Mouse (Mus musculus) thymus, adult 2 months (tissue): ENCODE data around the gene Zfp68. TPM values are rescaled to one million over a fixed set of nuclear protein-coding genes. Genes with fewer than 3 reads are reported as not detected.
A peak's percentile ranks its signal among the peaks of the same experiment; 100 is the strongest.

Experiments
- DNase-seq: peaks from one replicate; pipeline ENCODE4 v3.0.0; 2021
- H3K27ac ChIP-seq: fragments of 200-500 bp; 2 replicates; pipeline ENCODE4 v1.5.1; 2012; ENCODE audit warnings: low read length, control low read depth; ENCODE audit not compliant: control insufficient read depth, insufficient read depth
- H3K27me3 ChIP-seq: fragments of 200-500 bp; 2 replicates; pipeline ENCODE4 v1.6.1; 2012; ENCODE audit warnings: mild to moderate bottlenecking, low read length, moderate library complexity, mixed read lengths; ENCODE audit not compliant: control insufficient read depth, insufficient read depth
- H3K36me3 ChIP-seq: fragments of 200-500 bp; 2 replicates; pipeline ENCODE4 v1.6.1; 2012; ENCODE audit warnings: mild to moderate bottlenecking, low read length, moderate library complexity; ENCODE audit not compliant: control insufficient read depth, insufficient read depth
- H3K4me1 ChIP-seq: fragments of 200-500 bp; replicated peaks from 2 replicates; pipeline ENCODE4 v1.6.1; 2012; ENCODE audit warnings: low read length; ENCODE audit not compliant: control insufficient read depth, insufficient read depth
- H3K4me3 ChIP-seq: fragments of 200-500 bp; 2 replicates; pipeline ENCODE4 v1.5.1; 2012; ENCODE audit warnings: mild to moderate bottlenecking, low read length, control low read depth, moderate library complexity; ENCODE audit not compliant: control insufficient read depth, insufficient read depth
- CTCF ChIP-seq: fragments of 200-500 bp; IDR thresholded peaks from 2 replicates; pipeline ENCODE4 v1.5.1; 2012; ENCODE audit warnings: mild to moderate bottlenecking, control low read depth, low read length, moderate library complexity, borderline replicate concordance; ENCODE audit not compliant: control insufficient read depth, poor library complexity, insufficient read depth; ENCODE audit errors: extremely low read depth
- POLR2A ChIP-seq: fragments of 200-500 bp; IDR thresholded peaks from 2 replicates; pipeline ENCODE4 v1.6.1; 2012; ENCODE audit warnings: mild to moderate bottlenecking, low read length, control low read depth, moderate library complexity; ENCODE audit not compliant: control insufficient read depth, poor library complexity, insufficient read depth; ENCODE audit errors: extremely low read depth
- WGBS: fragments of 180-500 bp; shearing (Covaris S2); methylation state at CpG from one replicate; pipeline ENCODE4 v1.1.7; 2018; 5-methylcytosine and 5-hydroxymethylcytosine counted together
- polyA plus RNA-seq: library from polyadenylated mRNA; depleted of rRNA; stranded (reverse); fragments of >200 nt; gene quantifications from 2 replicates; pipeline ENCODE4 v1.2.3, GENCODE M21; 2012; rRNA removed

Zfp68 gene
- 10.0 and 11.1 TPM in 2 replicates for polyA plus RNA-seq

GRCm38 (mm10) chr5:138619211-138620128 is at the start of gene Zfp68:
Gene Zfp68 (minus strand): TSS chr5:138619761.
- H3K4me1 ChIP-seq: peaks cover 6% of the 10 kb centered on the region
- peak; percentile 91 for DNase-seq
- under 1% methylated on average over 43 of the region's 43 CpGs for WGBS
- H3K36me3 ChIP-seq: peaks cover 25% of the 10 kb centered on the region
- peak; percentile 92 for TF ChIP-seq POLR2A
- TF ChIP-seq CTCF: peak; percentile 55; the same call in 1 of the 2 replicates
- H3K4me3 ChIP-seq: peak within 1 kb of the TSS; percentile 96
- H3K27ac ChIP-seq: peak within 1 kb of the TSS; percentile 65
- no peaks in the 10 kb centered on the region for H3K27me3 ChIP-seq

DNA sequence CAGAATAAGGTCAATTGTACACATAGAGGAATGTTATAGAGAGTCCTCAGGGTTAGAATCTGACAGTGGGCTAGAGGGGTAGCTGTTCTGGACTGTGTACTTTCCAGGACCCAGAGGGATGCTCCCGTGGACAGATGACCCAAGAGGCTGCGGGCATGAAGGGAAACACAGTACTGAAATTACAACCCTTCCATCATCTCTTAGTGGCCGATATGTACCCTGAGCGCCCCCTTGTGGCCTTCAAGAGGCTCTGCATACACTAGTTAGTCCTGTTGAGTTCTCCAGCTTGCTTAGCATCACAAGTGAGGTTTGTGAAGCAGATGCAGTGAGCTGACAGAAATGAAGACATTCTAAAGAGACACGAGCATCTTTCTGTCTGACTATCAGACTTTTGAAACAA is 39.4 kb upstream of the Zfp68 start:
- H3K4me1 ChIP-seq: no peaks in the 10 kb centered on the region
- no peaks in the 10 kb centered on the region for H3K27me3 ChIP-seq
- H3K27ac ChIP-seq: no peak overlapping the region
- peak; percentile 40 for DNase-seq
- no peaks in the 10 kb centered on the region for H3K36me3 ChIP-seq
- no peak overlapping the region for H3K4me3 ChIP-seq
- peak; percentile 46; the same call in 1 of the 2 replicates for TF ChIP-seq CTCF
- TF ChIP-seq POLR2A: no peak
- 14% methylated on average over 5 of the region's 5 CpGs for WGBS

DNA sequence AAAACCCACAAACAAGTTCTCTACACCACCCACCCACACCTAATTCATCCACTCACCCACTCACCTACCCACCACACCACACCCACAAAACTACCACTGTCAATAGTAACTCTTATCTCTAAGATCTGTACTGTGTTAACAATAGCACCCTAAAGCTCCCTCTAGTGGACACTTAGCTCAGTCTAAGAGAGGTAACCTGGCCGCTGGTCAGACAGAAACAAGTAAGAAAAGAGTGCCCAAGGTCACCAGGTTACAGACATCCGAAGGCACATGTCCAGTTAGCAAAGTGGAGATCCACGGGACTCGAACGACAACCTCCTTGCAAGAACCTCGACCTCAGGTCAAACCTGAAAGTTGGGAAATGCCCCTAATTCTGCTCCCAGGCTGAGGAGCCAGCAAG is 38.3 kb upstream of the Zfp68 start:
- TF ChIP-seq POLR2A: no peak
- peak; percentile 37; the same call in 1 of the 2 replicates for TF ChIP-seq CTCF
- H3K4me3 ChIP-seq: no peak overlapping the region
- 47% methylated on average over 6 of the region's 6 CpGs for WGBS
- no peaks in the 10 kb centered on the region for H3K27me3 ChIP-seq
- no peak overlapping the region for H3K27ac ChIP-seq
- DNase-seq: peak; percentile 28
- no peaks in the 10 kb centered on the region for H3K36me3 ChIP-seq
- no peaks in the 10 kb centered on the region for H3K4me1 ChIP-seq

GRCm38 (mm10) chr5:138657407-138657806 is 37.8 kb upstream of the Zfp68 start:
- DNase-seq: no peak
- TF ChIP-seq POLR2A (no peak), CTCF (no peak)
- Histone ChIP-seq H3K4me3 (no peak overlapping the region), H3K36me3 (no peaks in the 10 kb centered on the region), H3K27ac (no peak overlapping the region), H3K27me3 (no peaks in the 10 kb centered on the region), H3K4me1 (no peaks in the 10 kb centered on the region)
- WGBS: 99% methylated on average over 3 of the region's 3 CpGs

DNA sequence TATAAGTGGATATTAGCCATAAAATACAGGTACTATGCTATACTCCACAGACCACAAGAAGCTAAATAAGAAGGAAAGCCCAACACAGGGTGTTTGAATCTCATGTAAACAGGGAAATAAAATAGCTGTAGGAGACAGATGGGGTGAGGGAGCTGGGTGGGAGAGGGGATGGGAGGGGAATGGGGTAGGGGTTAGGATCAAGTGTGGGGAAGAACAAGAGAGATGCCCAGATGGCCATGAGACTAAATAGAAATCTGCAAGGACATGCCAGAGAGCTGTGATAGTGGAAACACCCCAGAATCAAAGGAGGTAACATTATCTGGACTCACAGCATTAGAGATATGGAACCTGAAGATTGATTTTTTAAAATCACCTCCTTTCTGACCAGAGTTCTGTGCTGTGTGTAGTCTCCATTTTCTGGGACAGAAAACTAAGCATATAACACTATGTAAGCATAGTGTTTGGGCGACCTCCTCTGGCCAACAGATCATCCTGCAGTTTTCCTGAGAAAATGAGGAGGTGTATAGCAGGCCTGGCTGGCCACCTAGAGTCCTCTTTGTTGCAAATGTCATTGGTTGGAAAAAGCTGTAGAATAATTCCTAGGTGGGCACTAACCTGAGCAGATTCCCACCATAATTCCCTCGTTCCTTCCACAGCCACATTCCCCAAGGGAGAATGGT is 37.1 kb upstream of the Zfp68 start:
- Histone ChIP-seq H3K27me3 (no peaks in the 10 kb centered on the region), H3K36me3 (no peaks in the 10 kb centered on the region), H3K4me3 (no peak overlapping the region), H3K27ac (no peak overlapping the region), H3K4me1 (no peaks in the 10 kb centered on the region)
- 24% methylated on average over 2 of the region's 2 CpGs for WGBS
- DNase-seq: peak; percentile 40
- TF ChIP-seq CTCF (no peak), POLR2A (no peak)

DNA sequence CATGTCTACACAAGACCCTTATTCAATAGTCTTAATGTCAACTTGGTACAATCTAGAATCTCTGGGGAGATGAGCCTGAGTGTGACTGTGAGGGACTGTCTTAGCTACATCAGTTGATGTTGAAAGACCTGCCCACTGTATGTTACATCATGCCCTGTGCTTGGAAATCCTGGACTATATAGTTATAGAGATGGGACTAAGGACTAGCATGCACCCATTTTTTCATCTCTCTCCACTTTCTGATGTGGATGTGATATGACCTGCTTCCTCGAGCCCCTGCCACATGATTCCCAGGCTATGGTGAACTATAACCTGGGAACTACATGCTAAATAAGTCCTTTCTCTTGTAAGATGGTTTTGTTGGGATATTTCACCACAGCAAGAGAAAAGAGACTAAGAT is 33.4 kb upstream of the Zfp68 start:
- no peak for TF ChIP-seq POLR2A
- no peak for TF ChIP-seq CTCF
- H3K27me3 ChIP-seq: no peaks in the 10 kb centered on the region
- no peaks in the 10 kb centered on the region for H3K4me1 ChIP-seq
- 84% methylated on average over 1 of the region's 1 CpGs for WGBS
- no peak overlapping the region for H3K4me3 ChIP-seq
- H3K27ac ChIP-seq: no peak overlapping the region
- H3K36me3 ChIP-seq: peaks cover 10% of the 10 kb centered on the region; the same call in 1 of the 2 replicates
- no peak for DNase-seq
